Mouse (Mus musculus): ENCODE measurements around the gene Prmt7.

DNA sequence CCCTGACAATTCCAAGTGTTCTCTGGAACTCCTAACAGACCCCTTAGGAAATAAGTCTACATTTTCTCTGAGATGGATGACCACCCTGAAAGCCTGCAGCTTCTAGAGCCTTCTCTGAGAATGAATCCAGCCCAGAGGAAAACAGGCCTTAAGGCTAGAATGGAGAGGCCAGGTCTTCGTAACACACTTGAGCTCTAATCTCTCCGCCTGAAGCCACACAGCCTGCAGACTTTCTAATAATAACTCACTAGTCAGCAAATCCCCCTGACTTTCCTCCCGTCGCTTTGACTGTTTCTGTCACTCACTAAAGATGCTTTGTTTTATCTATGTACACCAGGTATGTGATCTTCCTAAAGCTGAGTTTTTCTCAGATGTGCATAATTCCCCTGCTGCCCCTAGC, 60.6 kb downstream of the Prmt7 start:
- no peak for TF ChIP-seq POLR2A (IDR thresholded peaks at IDR 0.05; ENCODE audit: borderline replicate concordance, control insufficient read depth, low read depth, low read length)
- no peak for TF ChIP-seq CTCF (IDR thresholded peaks at IDR 0.05; ENCODE audit: control insufficient read depth, insufficient read depth, low read length)

Measured in bone marrow, adult 2 months (tissue).